Mouse (Mus musculus) hindbrain, postnatal 0 days (tissue): ENCODE data around the gene Gm20388. TPM values are rescaled to one million over a fixed set of nuclear protein-coding genes. Genes with fewer than 3 reads are reported as not detected.

Experiments used
- ATAC-seq: fragments of 200-750 bp; cut with Nextera tagmentation; 2 replicates; pipeline ENCODE4 v1.8.0; 2017; ENCODE audit warnings: mild to moderate bottlenecking, moderate TSS enrichment, moderate library complexity
- DNase-seq: peaks from one replicate; pipeline ENCODE4 v3.0.0-alpha.2; 2015; ENCODE audit warnings: low spot score
- H3K27ac ChIP-seq: fragments of 300-500 bp; sonication (generic); 2 replicates; pipeline ENCODE4 v1.5.1; 2014; ENCODE audit warnings: mild to moderate bottlenecking
- H3K27me3 ChIP-seq: fragments of 300-500 bp; sonication (generic); 2 replicates; pipeline ENCODE4 v1.6.1; 2014; ENCODE audit warnings: low read length, mixed read lengths; ENCODE audit not compliant: insufficient read depth
- H3K36me3 ChIP-seq: fragments of 300-500 bp; sonication (generic); 2 replicates; pipeline ENCODE4 v1.6.1; 2014; ENCODE audit warnings: low read length, mixed read lengths; ENCODE audit not compliant: insufficient read depth
- H3K4me1 ChIP-seq: fragments of 300-500 bp; sonication (generic); 2 replicates; pipeline ENCODE4 v1.6.1; 2014; ENCODE audit warnings: antibody characterized with exemption, low read length, mixed read lengths; ENCODE audit not compliant: insufficient read depth
- H3K4me2 ChIP-seq: fragments of 300-500 bp; sonication (generic); 2 replicates; pipeline ENCODE4 v1.6.1; 2014; ENCODE audit warnings: low read depth, mild to moderate bottlenecking, low read length, moderate library complexity, mixed read lengths
- H3K4me3 ChIP-seq: fragments of 300-500 bp; sonication (generic); 2 replicates; pipeline ENCODE4 v1.5.1; 2014; ENCODE audit warnings: low read length
- H3K9ac ChIP-seq: fragments of 300-500 bp; sonication (generic); replicated peaks from 2 replicates; pipeline ENCODE4 v1.6.1; 2014; ENCODE audit warnings: mild to moderate bottlenecking, low read length, moderate library complexity, mixed read lengths
- H3K9me3 ChIP-seq: fragments of 300-500 bp; sonication (generic); 2 replicates; pipeline ENCODE4 v1.6.1; 2016; ENCODE audit warnings: low read length, mixed read lengths
- CTCF ChIP-seq: IDR thresholded peaks from 2 replicates; pipeline ENCODE4 v1.5.1; 2016; ENCODE audit warnings: antibody characterized with exemption, control low read depth, low read depth
- WGBS: fragments of 180-500 bp; shearing (Covaris S2); extraction: QIAGEN DNeasy Blood & Tissue Kit; methylation state at CpG from one replicate; pipeline ENCODE4 v1.1.7; 2014; 5-methylcytosine and 5-hydroxymethylcytosine counted together
- polyA plus RNA-seq: library from polyadenylated mRNA; unstranded; fragments of >200 nt; fragmentation: Nextera tagmentation; extraction: Ambion mirVana; gene quantifications from 2 replicates; pipeline ENCODE4 v1.2.1, GENCODE M21; 2015
- total RNA-seq: library from RNA; depleted of rRNA; stranded (reverse); fragments of >200 nt; gene quantifications from 2 replicates; pipeline ENCODE4 v1.2.3, GENCODE M21; 2014

Gene Gm20388
- total and polyA plus RNA-seq, 2 experiments from 2014 or later, result 71.3 TPM; not detected in 1

- H3K4me3 ChIP-seq, result no peak overlapping the region
- H3K9me3 ChIP-seq, result no peaks in the 10 kb centered on the region
- no peak for ATAC-seq
- H3K4me1 ChIP-seq, result no peaks in the 10 kb centered on the region
- 69% methylated on average over 8 of the region's 8 CpGs for WGBS
- H3K36me3 ChIP-seq, result no peaks in the 10 kb centered on the region
- H3K9ac ChIP-seq, result no peak overlapping the region
- no peak for DNase-seq
- TF ChIP-seq CTCF, result no peak
- no peak overlapping the region for H3K27ac ChIP-seq
- no peak overlapping the region for H3K4me2 ChIP-seq
- H3K27me3 ChIP-seq, result no peaks in the 10 kb centered on the region
Measured at GRCm38 (mm10) chr8:120984888-120985287, 1074.2 kb downstream of the Gm20388 start.

DNA sequence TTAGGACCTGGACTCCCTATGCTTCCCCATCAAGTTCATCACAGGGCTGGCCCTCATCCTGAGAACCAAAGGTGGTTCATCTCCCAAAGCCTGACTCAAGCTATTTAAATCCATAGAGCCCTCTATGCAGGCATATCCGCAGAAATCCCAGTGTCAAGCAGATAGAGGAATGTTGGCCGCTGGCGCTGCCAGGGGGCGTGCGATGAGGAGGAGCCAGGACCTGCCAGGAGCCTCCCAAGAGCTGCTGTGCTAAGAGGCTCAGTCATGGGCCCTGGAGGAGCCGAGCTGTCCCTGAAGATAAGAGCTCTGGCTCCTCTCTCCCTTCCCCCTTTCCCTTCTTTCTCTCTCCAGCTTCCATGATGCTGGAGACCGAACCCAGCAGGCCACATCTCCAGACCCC is 1075.4 kb downstream of the Gm20388 start:
- Histone ChIP-seq H3K9ac (no peak overlapping the region), H3K9me3 (no peaks in the 10 kb centered on the region), H3K4me3 (no peak overlapping the region), H3K27me3 (no peaks in the 10 kb centered on the region), H3K27ac (no peak overlapping the region), H3K4me1 (no peaks in the 10 kb centered on the region), H3K36me3 (no peaks in the 10 kb centered on the region), H3K4me2 (no peak overlapping the region)
- ATAC-seq (no peak), DNase-seq (no peak)
- WGBS, result 80% methylated on average over 7 of the region's 7 CpGs
- no peak for TF ChIP-seq CTCF

- no peak overlapping the region for H3K4me2 ChIP-seq
- TF ChIP-seq CTCF, result no peak
- no peak for DNase-seq
- 62% methylated on average over 16 of the region's 16 CpGs for WGBS
- no peak overlapping the region for H3K9ac ChIP-seq
- H3K4me3 ChIP-seq, result no peak overlapping the region
- no peak overlapping the region for H3K27ac ChIP-seq
- peaks cover 7% of the 10 kb centered on the region for H3K4me1 ChIP-seq
- H3K36me3 ChIP-seq, result no peaks in the 10 kb centered on the region
- ATAC-seq, result no peak
- H3K27me3 ChIP-seq, result no peaks in the 10 kb centered on the region
- H3K9me3 ChIP-seq, result no peaks in the 10 kb centered on the region
Measured at GRCm38 (mm10) chr8:120993738-120994137, 1083.1 kb downstream of the Gm20388 start.

DNA sequence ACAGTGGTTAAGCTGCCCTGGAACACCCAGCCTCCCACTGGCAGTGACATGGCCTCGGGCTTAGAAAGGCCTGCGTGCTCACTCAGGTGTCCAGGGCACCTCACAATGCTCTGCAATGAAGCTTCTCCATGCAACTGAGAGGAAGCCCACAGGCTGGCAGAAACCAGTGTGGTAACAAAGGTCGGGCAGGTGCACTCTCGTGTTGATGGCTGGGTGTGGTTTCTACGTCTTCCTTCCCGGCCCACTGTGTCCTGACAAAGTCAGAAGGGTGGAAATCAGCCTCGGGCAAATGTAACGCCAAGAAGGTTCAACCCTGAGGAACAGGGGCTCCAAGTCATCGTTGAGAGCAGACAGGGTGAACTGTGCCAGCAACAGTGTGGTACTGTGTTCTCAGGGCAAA is 1084.8 kb downstream of the Gm20388 start:
- H3K9me3 ChIP-seq, result no peaks in the 10 kb centered on the region
- no peaks in the 10 kb centered on the region for H3K27me3 ChIP-seq
- H3K36me3 ChIP-seq, result no peaks in the 10 kb centered on the region
- no peak overlapping the region for H3K9ac ChIP-seq
- no peak for DNase-seq
- no peak overlapping the region for H3K4me3 ChIP-seq
- no peak overlapping the region for H3K4me2 ChIP-seq
- WGBS, result 76% methylated on average over 9 of the region's 9 CpGs
- peaks cover 7% of the 10 kb centered on the region for H3K4me1 ChIP-seq
- no peak for ATAC-seq
- H3K27ac ChIP-seq, result no peak overlapping the region
- TF ChIP-seq CTCF, result no peak

DNA sequence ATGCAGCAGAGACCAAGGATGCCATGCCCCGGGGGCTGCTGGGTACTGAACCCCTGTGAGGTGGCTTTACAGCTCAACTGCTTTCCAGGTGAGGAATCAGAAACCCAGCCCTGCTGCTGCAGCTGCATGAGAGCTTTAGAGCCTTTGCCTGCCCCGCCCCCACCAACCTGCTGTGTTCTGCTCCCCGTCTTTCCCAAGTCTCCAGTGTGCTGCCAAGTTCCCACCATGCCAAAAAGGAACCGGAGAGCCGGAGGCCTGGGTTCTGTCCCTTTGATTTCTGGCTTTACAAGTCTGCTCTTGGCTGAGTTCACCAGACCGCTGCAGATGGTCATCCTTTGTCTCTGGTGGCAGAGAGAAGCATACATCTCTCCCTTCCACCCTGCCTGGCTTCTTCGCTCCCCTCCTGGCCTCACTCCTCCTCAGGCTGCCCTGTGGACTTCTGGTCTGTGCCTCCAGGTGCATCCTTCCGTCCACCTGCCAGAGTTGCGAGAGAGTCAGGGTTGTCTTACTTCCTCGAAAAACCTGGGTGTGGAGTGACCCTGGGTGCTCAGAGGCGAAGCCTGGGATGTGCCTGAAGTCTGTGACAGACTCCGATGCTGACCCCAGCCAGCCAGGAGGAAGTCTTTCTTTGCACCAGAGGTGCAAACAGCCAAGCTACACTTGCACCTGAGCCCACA is 1086.4 kb downstream of the Gm20388 start:
- TF ChIP-seq CTCF, result no peak
- ATAC-seq, result 0 out of 2 replicates have a peak, but pooled peaks have one; percentile 38
- Histone ChIP-seq H3K4me2 (no peak overlapping the region), H3K4me1 (peaks cover 7% of the 10 kb centered on the region), H3K9me3 (no peaks in the 10 kb centered on the region), H3K36me3 (no peaks in the 10 kb centered on the region), H3K9ac (no peak overlapping the region), H3K4me3 (no peak overlapping the region), H3K27ac (no peak overlapping the region), H3K27me3 (no peaks in the 10 kb centered on the region)
- DNase-seq, result peak; percentile 65
- WGBS, result 53% methylated on average over 12 of the region's 12 CpGs

DNA sequence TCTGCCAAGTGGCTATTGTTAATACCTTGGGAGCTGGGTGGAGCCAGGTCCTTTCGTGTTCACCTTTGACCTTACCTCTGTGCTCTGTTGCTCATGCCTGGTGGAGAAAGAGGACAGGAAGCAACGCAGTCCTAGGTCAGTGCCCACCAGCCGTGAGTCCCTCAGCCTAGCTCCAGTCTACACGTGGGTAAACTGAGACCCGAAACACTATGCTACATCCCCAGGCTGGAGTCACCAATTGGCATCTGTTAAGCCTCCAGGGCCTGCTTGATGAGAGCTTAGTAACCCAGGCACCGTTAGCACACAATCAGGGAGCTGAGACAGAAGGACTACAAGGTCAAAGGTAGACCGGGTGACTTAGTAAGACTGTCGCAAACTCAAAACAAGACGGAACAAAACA is 1087.3 kb downstream of the Gm20388 start:
- no peaks in the 10 kb centered on the region for H3K9me3 ChIP-seq
- H3K4me2 ChIP-seq, result no peak overlapping the region
- DNase-seq, result no peak
- no peak for TF ChIP-seq CTCF
- H3K4me3 ChIP-seq, result no peak overlapping the region
- no peaks in the 10 kb centered on the region for H3K36me3 ChIP-seq
- peaks cover 7% of the 10 kb centered on the region for H3K4me1 ChIP-seq
- no peak overlapping the region for H3K27ac ChIP-seq
- 72% methylated on average over 9 of the region's 9 CpGs for WGBS
- H3K27me3 ChIP-seq, result no peaks in the 10 kb centered on the region
- H3K9ac ChIP-seq, result no peak overlapping the region
- ATAC-seq, result no peak

GRCm38 (mm10) chr8:120998966-120999365 is 1088.3 kb downstream of the Gm20388 start:
- Histone ChIP-seq H3K27me3 (no peaks in the 10 kb centered on the region), H3K9me3 (no peaks in the 10 kb centered on the region), H3K4me1 (peaks cover 7% of the 10 kb centered on the region), H3K36me3 (no peaks in the 10 kb centered on the region), H3K27ac (no peak overlapping the region), H3K4me3 (no peak overlapping the region), H3K4me2 (no peak overlapping the region), H3K9ac (no peak overlapping the region)
- whole genome bisulfite sequencing, result 80% methylated on average over 14 of the region's 14 CpGs
- ATAC-seq (no peak), DNase-seq (no peak)
- TF ChIP-seq CTCF, result no peak
